Mouse (Mus musculus): Measurements from ENCODE around the gene Otud7b. TPM values are rescaled to one million over a fixed set of nuclear protein-coding genes. Genes with fewer than 3 reads are reported as not detected.

Otud7b gene
- polyA plus RNA-seq, 1 experiment from 2014 or later, result 9.7 TPM

DNA sequence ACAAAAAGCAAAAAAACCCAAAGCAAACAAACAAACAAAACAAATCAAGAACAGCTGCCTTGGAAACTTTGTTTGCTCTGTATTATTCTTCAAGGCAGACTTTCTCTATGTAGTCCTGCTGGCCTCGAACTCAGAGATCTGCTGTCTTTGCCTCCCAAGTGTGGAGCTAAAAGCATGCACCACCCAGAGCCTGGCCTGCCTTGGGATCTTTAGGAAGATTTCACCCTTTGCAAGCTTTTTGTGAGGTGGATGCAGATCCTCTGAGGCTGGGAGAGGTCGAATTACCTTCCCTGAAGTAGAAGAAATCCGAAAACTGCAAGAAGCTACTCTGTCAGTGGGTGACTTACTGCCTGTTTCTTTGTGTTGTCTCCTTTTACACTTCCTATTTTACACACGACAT, 39.2 kb upstream of the Otud7b start:
- Histone ChIP-seq H3K36me3 (ENCODE audit: control insufficient read depth, insufficient read depth, low read length) (no peaks in the 10 kb centered on the region), H3K27me3 (ENCODE audit: control insufficient read depth, insufficient read depth, low read length) (no peaks in the 10 kb centered on the region), H3K9ac (ENCODE audit: low read length) (no peak overlapping the region), H3K4me3 (ENCODE audit: low read depth, low read length) (no peak overlapping the region), H3K9me3 (ENCODE audit: control insufficient read depth, low read length) (no peaks in the 10 kb centered on the region), H3K27ac (replicated peaks; ENCODE audit: low read depth, low read length) (no peak overlapping the region), H3K4me1 (ENCODE audit: control insufficient read depth, insufficient read depth, low read length) (no peaks in the 10 kb centered on the region), H3K4me2 (ENCODE audit: low read depth, severe bottlenecking) (no peak overlapping the region)
- no peak for DNase-seq (ENCODE audit: low spot score)
- no peak for ATAC-seq (ENCODE audit: insufficient number of reproducible peaks, low FRiP score, low TSS enrichment, low read depth)
- WGBS, result 33% methylated on average over 4 of the region's 4 CpGs

DNA sequence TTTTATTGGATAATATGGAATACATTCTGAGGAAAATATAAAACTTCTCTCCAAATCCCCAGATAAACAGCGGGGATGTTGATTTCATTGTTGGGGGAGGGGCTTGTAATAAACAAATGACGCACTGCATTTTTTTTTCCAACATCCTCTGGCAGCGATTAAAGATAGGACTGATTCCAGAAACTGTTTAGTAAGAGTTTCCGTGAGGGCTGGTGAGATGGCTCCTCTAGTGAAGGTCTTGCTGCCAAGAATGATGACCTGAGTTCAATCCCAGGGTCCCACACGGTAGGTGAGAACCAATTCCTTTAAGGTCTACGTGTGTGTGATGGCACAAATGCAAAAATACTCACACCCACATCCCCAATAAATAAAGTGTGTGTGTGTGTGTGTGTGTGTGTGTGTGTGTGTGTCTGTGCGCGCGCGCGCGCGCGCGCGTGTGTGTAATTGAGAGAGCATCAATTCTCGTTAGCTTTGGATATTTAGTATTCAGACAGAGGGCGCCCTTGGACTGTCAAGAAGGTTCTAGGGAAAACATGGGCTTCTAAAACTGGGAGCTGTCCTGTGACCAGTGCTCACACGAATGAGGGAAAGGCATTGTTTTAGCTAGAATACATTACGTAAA, 38.5 kb upstream of the Otud7b start:
- WGBS, result 39% methylated on average over 20 of the region's 20 CpGs
- Histone ChIP-seq H3K9me3 (ENCODE audit: control insufficient read depth, low read length) (no peaks in the 10 kb centered on the region), H3K27me3 (ENCODE audit: control insufficient read depth, insufficient read depth, low read length) (no peaks in the 10 kb centered on the region), H3K9ac (ENCODE audit: low read length) (no peak overlapping the region), H3K36me3 (ENCODE audit: control insufficient read depth, insufficient read depth, low read length) (no peaks in the 10 kb centered on the region), H3K4me2 (ENCODE audit: low read depth, severe bottlenecking) (no peak overlapping the region), H3K27ac (replicated peaks; ENCODE audit: low read depth, low read length) (no peak overlapping the region), H3K4me1 (ENCODE audit: control insufficient read depth, insufficient read depth, low read length) (no peaks in the 10 kb centered on the region), H3K4me3 (ENCODE audit: low read depth, low read length) (no peak overlapping the region)
- DNase-seq (ENCODE audit: low spot score) (peak; percentile 36), ATAC-seq (ENCODE audit: insufficient number of reproducible peaks, low FRiP score, low TSS enrichment, low read depth) (no peak)

DNA sequence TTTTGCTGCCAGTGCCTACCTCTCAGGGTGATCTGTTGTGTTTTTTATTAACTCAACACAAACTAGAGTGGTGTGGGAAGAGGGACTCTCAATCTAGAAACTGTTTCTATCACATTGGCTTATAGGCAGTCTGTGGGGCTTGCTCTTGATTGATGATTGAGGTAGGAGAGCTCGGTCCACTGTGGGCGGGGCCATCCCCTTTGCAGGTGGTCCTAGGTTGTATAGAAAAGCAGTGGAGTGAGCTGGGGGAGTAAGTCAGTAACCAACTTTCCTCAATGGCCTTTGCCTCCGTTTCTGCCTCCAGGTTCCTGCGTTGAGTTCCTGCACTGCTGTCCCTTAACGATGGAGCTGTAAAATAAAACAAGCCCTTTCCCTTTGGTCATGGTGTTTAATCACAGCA, 37.6 kb upstream of the Otud7b start:
- no peak for DNase-seq (ENCODE audit: low spot score)
- Histone ChIP-seq H3K9ac (ENCODE audit: low read length) (no peak overlapping the region), H3K27me3 (ENCODE audit: control insufficient read depth, insufficient read depth, low read length) (no peaks in the 10 kb centered on the region), H3K4me2 (ENCODE audit: low read depth, severe bottlenecking) (no peak overlapping the region), H3K4me1 (ENCODE audit: control insufficient read depth, insufficient read depth, low read length) (no peaks in the 10 kb centered on the region), H3K9me3 (ENCODE audit: control insufficient read depth, low read length) (no peaks in the 10 kb centered on the region), H3K4me3 (ENCODE audit: low read depth, low read length) (no peak overlapping the region), H3K36me3 (ENCODE audit: control insufficient read depth, insufficient read depth, low read length) (no peaks in the 10 kb centered on the region), H3K27ac (replicated peaks; ENCODE audit: low read depth, low read length) (no peak overlapping the region)
- ATAC-seq (ENCODE audit: insufficient number of reproducible peaks, low FRiP score, low TSS enrichment, low read depth), result no peak
- 65% methylated on average over 5 of the region's 5 CpGs for WGBS

- ATAC-seq (ENCODE audit: insufficient number of reproducible peaks, low FRiP score, low TSS enrichment, low read depth) (no peak), DNase-seq (ENCODE audit: low spot score) (no peak)
- Histone ChIP-seq H3K9ac (ENCODE audit: low read length) (no peak overlapping the region), H3K27me3 (ENCODE audit: control insufficient read depth, insufficient read depth, low read length) (no peaks in the 10 kb centered on the region), H3K4me2 (ENCODE audit: low read depth, severe bottlenecking) (no peak overlapping the region), H3K4me1 (ENCODE audit: control insufficient read depth, insufficient read depth, low read length) (no peaks in the 10 kb centered on the region), H3K4me3 (ENCODE audit: low read depth, low read length) (no peak overlapping the region), H3K9me3 (ENCODE audit: control insufficient read depth, low read length) (no peaks in the 10 kb centered on the region), H3K27ac (replicated peaks; ENCODE audit: low read depth, low read length) (no peak overlapping the region), H3K36me3 (ENCODE audit: control insufficient read depth, insufficient read depth, low read length) (no peaks in the 10 kb centered on the region)
- WGBS, result 96% methylated on average over 6 of the region's 6 CpGs
Measured at GRCm38 (mm10) chr3:96069046-96069445, 35.3 kb upstream of the Otud7b start.

GRCm38 (mm10) chr3:96069542-96069941, 34.8 kb upstream of the Otud7b start:
- no peak for DNase-seq (ENCODE audit: low spot score)

DNA sequence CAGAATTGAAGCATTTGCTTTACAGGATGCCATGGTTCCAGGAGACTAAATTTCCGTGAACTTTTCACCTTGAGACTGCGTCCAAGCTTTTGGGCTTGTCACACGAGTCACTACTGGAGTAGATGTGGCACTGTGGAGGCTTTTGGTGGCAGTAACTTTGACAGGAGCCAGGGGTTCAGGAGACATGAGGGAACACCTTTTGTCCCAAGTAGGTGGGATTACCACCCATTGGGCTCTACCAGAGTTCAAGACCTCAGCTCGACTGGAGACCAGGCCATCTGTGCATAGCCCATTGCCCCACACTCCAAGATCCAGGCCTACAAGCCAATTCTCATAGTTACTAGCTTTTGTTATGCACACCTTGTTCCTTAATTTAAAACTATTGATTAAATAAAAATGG, 34.1 kb upstream of the Otud7b start:
- WGBS, result 79% methylated on average over 4 of the region's 4 CpGs
- H3K9ac ChIP-seq (ENCODE audit: low read length), result no peak overlapping the region
- DNase-seq (ENCODE audit: low spot score) (no peak), ATAC-seq (ENCODE audit: insufficient number of reproducible peaks, low FRiP score, low TSS enrichment, low read depth) (no peak)
- no peaks in the 10 kb centered on the region for H3K4me1 ChIP-seq (ENCODE audit: control insufficient read depth, insufficient read depth, low read length)
- H3K9me3 ChIP-seq (ENCODE audit: control insufficient read depth, low read length), result no peaks in the 10 kb centered on the region
- no peak overlapping the region for H3K4me3 ChIP-seq (ENCODE audit: low read depth, low read length)
- no peak overlapping the region for H3K27ac ChIP-seq (replicated peaks; ENCODE audit: low read depth, low read length)
- H3K36me3 ChIP-seq (ENCODE audit: control insufficient read depth, insufficient read depth, low read length), result no peaks in the 10 kb centered on the region
- no peak overlapping the region for H3K4me2 ChIP-seq (ENCODE audit: low read depth, severe bottlenecking)
- no peaks in the 10 kb centered on the region for H3K27me3 ChIP-seq (ENCODE audit: control insufficient read depth, insufficient read depth, low read length)

More at GRCm38 (mm10) chr3:96069542-96069941, 34.8 kb upstream of the Otud7b start:
- Histone ChIP-seq H3K4me3 (ENCODE audit: low read depth, low read length) (no peak overlapping the region), H3K9me3 (ENCODE audit: control insufficient read depth, low read length) (no peaks in the 10 kb centered on the region), H3K9ac (ENCODE audit: low read length) (no peak overlapping the region), H3K4me1 (ENCODE audit: control insufficient read depth, insufficient read depth, low read length) (no peaks in the 10 kb centered on the region), H3K27me3 (ENCODE audit: control insufficient read depth, insufficient read depth, low read length) (no peaks in the 10 kb centered on the region), H3K36me3 (ENCODE audit: control insufficient read depth, insufficient read depth, low read length) (no peaks in the 10 kb centered on the region), H3K4me2 (ENCODE audit: low read depth, severe bottlenecking) (no peak overlapping the region), H3K27ac (replicated peaks; ENCODE audit: low read depth, low read length) (no peak overlapping the region)
- 80% methylated on average over 1 of the region's 1 CpGs for WGBS
- ATAC-seq (ENCODE audit: insufficient number of reproducible peaks, low FRiP score, low TSS enrichment, low read depth), result no peak

DNA sequence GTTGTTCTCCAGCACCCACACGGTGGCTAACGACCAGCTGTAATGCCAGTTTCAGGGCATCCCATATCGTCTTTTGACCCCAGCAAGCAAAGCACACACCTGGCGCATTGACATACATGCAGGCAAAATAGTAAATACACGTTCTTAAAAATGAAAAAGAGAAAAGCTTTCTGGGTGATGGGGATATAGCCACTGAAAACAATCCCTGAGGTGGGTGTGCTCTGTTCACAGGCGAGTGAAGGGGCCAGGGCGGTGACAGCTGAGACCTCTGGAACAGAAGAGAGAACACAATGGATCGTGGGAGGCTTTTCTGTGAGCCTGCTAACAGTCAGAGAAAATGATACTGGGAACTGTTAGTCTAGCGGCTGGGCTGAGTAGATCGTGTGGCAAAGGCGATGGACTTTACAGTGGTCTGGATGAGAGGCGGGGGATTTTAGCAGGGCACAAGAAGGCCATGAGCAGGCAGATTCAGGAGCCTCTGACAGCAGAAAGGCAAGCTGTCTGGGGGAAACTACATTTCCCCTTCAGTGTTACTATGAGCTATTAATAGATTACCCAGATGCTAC, 31.3 kb upstream of the Otud7b start:
- WGBS, result 74% methylated on average over 12 of the region's 12 CpGs
- Histone ChIP-seq H3K4me1 (ENCODE audit: control insufficient read depth, insufficient read depth, low read length) (no peaks in the 10 kb centered on the region), H3K9me3 (ENCODE audit: control insufficient read depth, low read length) (no peaks in the 10 kb centered on the region), H3K4me2 (ENCODE audit: low read depth, severe bottlenecking) (no peak overlapping the region), H3K27me3 (ENCODE audit: control insufficient read depth, insufficient read depth, low read length) (no peaks in the 10 kb centered on the region), H3K27ac (replicated peaks; ENCODE audit: low read depth, low read length) (no peak overlapping the region), H3K36me3 (ENCODE audit: control insufficient read depth, insufficient read depth, low read length) (no peaks in the 10 kb centered on the region), H3K9ac (ENCODE audit: low read length) (no peak overlapping the region), H3K4me3 (ENCODE audit: low read depth, low read length) (no peak overlapping the region)
- ATAC-seq (ENCODE audit: insufficient number of reproducible peaks, low FRiP score, low TSS enrichment, low read depth), result no peak
- DNase-seq (ENCODE audit: low spot score), result no peak

DNA sequence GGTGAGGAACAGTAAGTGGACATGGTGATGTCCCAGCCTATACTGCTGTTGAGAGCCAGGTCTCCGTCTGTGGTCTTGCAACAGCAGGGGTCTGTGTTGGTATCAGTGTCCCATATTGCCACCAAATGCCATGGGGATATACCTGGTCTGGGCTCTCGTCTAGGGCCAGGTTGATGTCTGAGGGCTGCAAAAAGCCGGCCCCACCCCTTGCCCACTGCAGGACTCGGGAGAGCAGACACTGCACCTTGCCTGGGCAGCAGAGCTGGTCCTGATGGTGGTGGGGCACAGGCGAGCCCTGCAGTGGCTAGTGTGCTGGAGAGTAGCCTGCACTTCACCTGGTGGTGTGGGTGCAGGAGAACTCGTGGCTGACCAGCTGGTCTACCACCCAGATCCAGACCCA, 26.3 kb upstream of the Otud7b start:
- Histone ChIP-seq H3K9ac (ENCODE audit: low read length) (no peak overlapping the region), H3K27ac (replicated peaks; ENCODE audit: low read depth, low read length) (no peak overlapping the region), H3K4me1 (ENCODE audit: control insufficient read depth, insufficient read depth, low read length) (no peaks in the 10 kb centered on the region), H3K27me3 (ENCODE audit: control insufficient read depth, insufficient read depth, low read length) (no peaks in the 10 kb centered on the region), H3K4me3 (ENCODE audit: low read depth, low read length) (no peak overlapping the region), H3K9me3 (ENCODE audit: control insufficient read depth, low read length) (no peaks in the 10 kb centered on the region), H3K4me2 (ENCODE audit: low read depth, severe bottlenecking) (no peak overlapping the region), H3K36me3 (ENCODE audit: control insufficient read depth, insufficient read depth, low read length) (no peaks in the 10 kb centered on the region)
- ATAC-seq (ENCODE audit: insufficient number of reproducible peaks, low FRiP score, low TSS enrichment, low read depth), result no peak
- no peak for DNase-seq (ENCODE audit: low spot score)
- WGBS, result 74% methylated on average over 6 of the region's 6 CpGs

- Histone ChIP-seq H3K36me3 (ENCODE audit: control insufficient read depth, insufficient read depth, low read length) (no peaks in the 10 kb centered on the region), H3K9ac (ENCODE audit: low read length) (no peak overlapping the region), H3K4me2 (ENCODE audit: low read depth, severe bottlenecking) (no peak overlapping the region), H3K4me1 (ENCODE audit: control insufficient read depth, insufficient read depth, low read length) (no peaks in the 10 kb centered on the region), H3K9me3 (ENCODE audit: control insufficient read depth, low read length) (no peaks in the 10 kb centered on the region), H3K27ac (replicated peaks; ENCODE audit: low read depth, low read length) (no peak overlapping the region), H3K4me3 (ENCODE audit: low read depth, low read length) (no peak overlapping the region), H3K27me3 (ENCODE audit: control insufficient read depth, insufficient read depth, low read length) (no peaks in the 10 kb centered on the region)
- WGBS, result 45% methylated on average over 3 of the region's 3 CpGs
- no peak for ATAC-seq (ENCODE audit: insufficient number of reproducible peaks, low FRiP score, low TSS enrichment, low read depth)
- DNase-seq (ENCODE audit: low spot score), result no peak
Measured at GRCm38 (mm10) chr3:96078711-96079110, 25.6 kb upstream of the Otud7b start.
